Mouse (Mus musculus): ENCODE results near the gene Traf3.

The Traf3 gene

GRCm38 (mm10) chr12:111311775-111312174, 145.6 kb downstream of the Traf3 start:
- no peak for DNase-seq (ENCODE audit: low spot score in 2 of 2)

DNA sequence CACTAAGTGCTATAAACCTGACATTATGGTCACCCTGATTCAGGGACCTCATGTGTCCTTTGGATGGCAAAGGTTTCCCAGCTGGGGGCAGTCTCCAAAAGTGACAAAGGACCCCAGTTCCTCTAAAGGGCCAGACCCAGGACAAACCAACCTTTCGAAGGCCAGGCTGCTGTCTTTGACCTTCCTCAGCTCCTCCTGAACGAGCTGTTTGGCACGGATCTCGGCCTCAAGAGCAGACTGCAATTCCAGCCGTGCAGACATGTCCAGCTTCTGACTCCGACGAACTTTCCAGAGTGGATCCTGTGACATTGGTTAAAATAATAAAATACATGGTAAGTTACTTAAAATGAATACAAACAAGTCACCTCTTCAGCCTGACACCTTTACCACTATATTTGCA, 148.1 kb downstream of the Traf3 start:
- DNase-seq (ENCODE audit: low spot score in 2 of 2), result no peak

All from urinary bladder, postnatal 36 days (tissue).